Mouse (Mus musculus): ENCODE data around the gene 4930544D05Rik. TPM values are rescaled to one million over a fixed set of nuclear protein-coding genes. Genes with fewer than 3 reads are reported as not detected.

4930544D05Rik gene
- polyA plus RNA-seq, 1 experiment, result not detected

- no peak for TF ChIP-seq GATA1 (IDR thresholded peaks at IDR 0.05; ENCODE audit: low read length)
These were observed 21.2 kb upstream of the 4930544D05Rik start for GRCm38 (mm10) chr11:70594253-70594989.

GRCm38 (mm10) chr11:70595638-70596037 lies 20.0 kb upstream of the 4930544D05Rik start:
- TF ChIP-seq GATA1 (IDR thresholded peaks at IDR 0.05; ENCODE audit: low read length), result no peak

- TF ChIP-seq GATA1 (IDR thresholded peaks at IDR 0.05; ENCODE audit: low read length), result no peak
These were observed 19.6 kb upstream of the 4930544D05Rik start for GRCm38 (mm10) chr11:70596094-70596493.

- TF ChIP-seq GATA1 (IDR thresholded peaks at IDR 0.05; ENCODE audit: low read length), result no peak
These were observed 18.3 kb upstream of the 4930544D05Rik start for GRCm38 (mm10) chr11:70597301-70597700.

GRCm38 (mm10) chr11:70598451-70598953 lies 17.1 kb upstream of the 4930544D05Rik start:
- no peak for TF ChIP-seq GATA1 (IDR thresholded peaks at IDR 0.05; ENCODE audit: low read length)

GRCm38 (mm10) chr11:70605024-70605566 lies 10.6 kb upstream of the 4930544D05Rik start:
- no peak for TF ChIP-seq GATA1 (IDR thresholded peaks at IDR 0.05; ENCODE audit: low read length)

GRCm38 (mm10) chr11:70606717-70607116 lies 8.9 kb upstream of the 4930544D05Rik start:
- no peak for TF ChIP-seq GATA1 (IDR thresholded peaks at IDR 0.05; ENCODE audit: low read length)

GRCm38 (mm10) chr11:70607611-70608010 lies 8.0 kb upstream of the 4930544D05Rik start:
- no peak for TF ChIP-seq GATA1 (IDR thresholded peaks at IDR 0.05; ENCODE audit: low read length)

GRCm38 (mm10) chr11:70608381-70609066 lies 7.1 kb upstream of the 4930544D05Rik start:
- TF ChIP-seq GATA1 (IDR thresholded peaks at IDR 0.05; ENCODE audit: low read length), result no peak

GRCm38 (mm10) chr11:70610752-70611151 lies 4.9 kb upstream of the 4930544D05Rik start:
- TF ChIP-seq GATA1 (IDR thresholded peaks at IDR 0.05; ENCODE audit: low read length), result no peak

- no peak for TF ChIP-seq GATA1 (IDR thresholded peaks at IDR 0.05; ENCODE audit: low read length)
These were observed 3.1 kb upstream of the 4930544D05Rik start for GRCm38 (mm10) chr11:70612505-70612904.

- no peak for TF ChIP-seq GATA1 (IDR thresholded peaks at IDR 0.05; ENCODE audit: low read length)
These were observed 574 bp upstream of the 4930544D05Rik start for GRCm38 (mm10) chr11:70615074-70615473.

GRCm38 (mm10) chr11:70619101-70619500 lies 3.5 kb downstream of the 4930544D05Rik start, which contains the start of gene Chrne:
Gene Chrne, minus strand, starts transcription at chr11:70619216.
- TF ChIP-seq GATA1 (IDR thresholded peaks at IDR 0.05; ENCODE audit: low read length), result no peak

- TF ChIP-seq GATA1 (IDR thresholded peaks at IDR 0.05; ENCODE audit: low read length), result no peak
These were observed 6.5 kb downstream of the 4930544D05Rik start for GRCm38 (mm10) chr11:70621972-70622814.

- no peak for TF ChIP-seq GATA1 (IDR thresholded peaks at IDR 0.05; ENCODE audit: low read length)
These were observed 7.5 kb downstream of the 4930544D05Rik start for GRCm38 (mm10) chr11:70623053-70623742.

All from G1E-ER4 (cell line).